Mouse (Mus musculus) v-Abl transformed pro-B cells (cell line): ENCODE data around the gene Zfp653.
"Not testable (repeated sequence)": the region's sequence is repeated elsewhere in the genome, so short reads cannot be mapped to it uniquely, and the experiment has no call there.

ENCODE experiments used
- in situ Hi-C, 2 experiments: fragments of 400-800 bp; cut with MboI; formaldehyde crosslinking; loops; one replicate each; pipeline ENCODE4 v1.15.1; 2025; ENCODE audit not compliant: unreplicated experiment in 2 of 2

The Zfp653 gene

DNA sequence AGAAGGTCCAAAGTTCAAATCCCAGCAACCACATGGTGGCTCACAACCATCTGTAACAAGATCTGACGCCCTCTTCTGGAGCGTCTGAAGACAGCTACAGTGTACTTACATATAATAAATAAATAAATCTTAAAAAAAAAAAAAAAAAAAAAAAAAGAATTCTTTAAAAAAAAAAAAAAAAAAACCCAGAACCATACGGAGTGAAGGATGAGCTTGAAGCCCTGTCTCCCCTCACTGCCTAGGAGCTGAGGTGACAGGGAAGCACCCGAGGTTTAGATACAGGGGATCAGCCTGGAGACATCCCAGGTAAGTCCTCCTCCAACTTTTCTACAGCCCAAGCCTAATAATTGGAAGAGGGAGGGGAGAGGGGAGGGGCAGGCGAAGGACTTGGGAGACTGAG is 4.6 kb upstream of the Zfp653 start:
- in situ Hi-C loops, result not testable (repeated sequence)

- in situ Hi-C loops, result loop anchor here in 1 of 2 experiments (5.0 kb wide), 1 partner anchor 70 kb away; no protein-coding TSS in a partner anchor
Observed at GRCm38 (mm10) chr9:22072276-22072675, 1.1 kb upstream of the Zfp653 start.

GRCm38 (mm10) chr9:22069881-22070553 is 1.2 kb downstream of the Zfp653 start:
- in situ Hi-C loops, result loop anchor here (5.0 to 10.0 kb wide), 4 partner anchors 72 to 335 kb away; partner anchors contain the start of genes Zfp809 (in 2 of the 2) and Pigyl (in 1 of the 2)

- in situ Hi-C loops, result loop anchor here (5.0 to 10.0 kb wide), 3 partner anchors 90 to 338 kb away; partner anchors contain the start of genes Zfp809 (in 2 of the 2) and Pigyl (in 1 of the 2)
Observed at GRCm38 (mm10) chr9:22067195-22067594, 4.0 kb downstream of the Zfp653 start.

GRCm38 (mm10) chr9:22066433-22066832 is 4.7 kb downstream of the Zfp653 start:
- in situ Hi-C loops, result loop anchor here (5.0 to 10.0 kb wide), 3 partner anchors 91 to 338 kb away; partner anchors contain the start of genes Zfp809 (in 2 of the 2) and Pigyl (in 1 of the 2)

DNA sequence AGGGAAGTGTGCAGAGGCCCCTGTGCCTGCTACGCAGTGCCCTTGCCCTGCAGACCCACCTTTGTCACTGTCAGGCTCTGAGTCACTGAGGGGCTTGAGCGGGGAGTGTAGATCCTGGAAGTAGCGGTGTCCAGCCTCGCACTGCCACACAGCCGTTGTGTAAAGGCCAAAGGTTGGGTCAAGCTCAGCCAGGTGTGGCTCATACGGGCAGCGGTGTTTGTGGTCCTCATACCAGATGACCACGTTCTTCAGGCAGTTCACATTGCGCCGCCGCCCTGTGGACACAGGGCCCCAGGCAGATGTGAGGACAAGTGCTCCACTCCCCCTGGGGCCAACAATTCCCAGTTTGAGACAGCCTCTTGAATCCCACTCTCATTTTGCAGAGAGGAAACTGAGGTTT is 5.5 kb downstream of the Zfp653 start:
- in situ Hi-C loops, result loop anchor here (5.0 to 10.0 kb wide), 3 partner anchors 92 to 339 kb away; partner anchors contain the start of genes Zfp809 (in 2 of the 2) and Pigyl (in 1 of the 2)

- in situ Hi-C loops, result loop anchor here (5.0 to 10.0 kb wide), 2 partner anchors 340 to 343 kb away; no protein-coding TSS in a partner anchor
Observed at GRCm38 (mm10) chr9:22064341-22064740, 6.8 kb downstream of the Zfp653 start.

DNA sequence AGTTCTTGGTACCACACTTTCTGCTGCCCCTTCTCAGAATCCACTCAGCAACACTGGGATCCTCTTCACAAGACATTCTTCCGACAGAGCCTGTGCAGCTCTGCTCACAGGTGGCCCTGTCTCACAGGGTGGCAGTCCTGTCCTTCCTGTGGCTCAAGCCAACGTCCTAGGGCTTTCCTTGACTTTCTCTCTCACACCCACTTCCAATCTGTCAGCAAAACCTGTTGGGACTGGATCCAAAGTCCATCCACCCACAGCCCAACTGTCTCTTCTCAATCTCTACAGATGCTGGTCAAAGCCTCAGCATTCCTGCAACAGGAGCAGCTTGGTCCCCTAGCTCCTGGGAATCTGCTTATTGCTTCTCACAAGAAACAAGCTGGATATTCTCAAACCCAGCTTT is 9.8 kb downstream of the Zfp653 start:
- in situ Hi-C loops, result loop anchor here (5.0 to 10.0 kb wide), 2 partner anchors 343 to 346 kb away; no protein-coding TSS in a partner anchor

DNA sequence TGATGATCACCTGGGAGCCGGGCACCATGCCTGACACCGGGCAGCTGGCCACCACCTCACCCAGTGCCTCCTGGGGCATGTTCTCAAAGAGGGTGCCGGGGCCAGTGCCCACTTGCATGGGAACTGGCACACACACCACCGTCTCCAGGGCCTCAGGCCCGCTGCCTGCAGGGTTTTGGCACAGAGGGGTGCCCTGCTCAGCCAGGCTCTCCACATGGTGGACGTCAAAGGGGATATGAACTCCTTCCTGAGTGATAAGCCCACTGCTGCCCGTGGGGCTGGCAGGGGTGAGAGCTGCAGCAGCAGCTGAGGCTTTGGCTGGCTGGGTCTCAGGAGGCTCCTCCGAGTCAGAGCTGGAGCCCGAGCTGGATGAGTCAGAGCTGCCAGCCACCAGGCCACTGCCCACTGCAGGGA is 13.2 kb downstream of the Zfp653 start:
- in situ Hi-C loops, result loop anchor here (5.0 to 10.0 kb wide), 2 partner anchors 81 to 223 kb away; partner anchors contain the start of gene Angptl8 (in 1 of the 2)

- in situ Hi-C loops, result loop anchor here (5.0 to 10.0 kb wide), 2 partner anchors 80 to 222 kb away; partner anchors contain the start of gene Angptl8 (in 1 of the 2)
Observed at GRCm38 (mm10) chr9:22057031-22057517, 14.1 kb downstream of the Zfp653 start.

GRCm38 (mm10) chr9:22056303-22056910 is 14.8 kb downstream of the Zfp653 start:
- in situ Hi-C loops, result loop anchor here (5.0 to 10.0 kb wide), 2 partner anchors 79 to 222 kb away; partner anchors contain the start of gene Angptl8 (in 1 of the 2)

DNA sequence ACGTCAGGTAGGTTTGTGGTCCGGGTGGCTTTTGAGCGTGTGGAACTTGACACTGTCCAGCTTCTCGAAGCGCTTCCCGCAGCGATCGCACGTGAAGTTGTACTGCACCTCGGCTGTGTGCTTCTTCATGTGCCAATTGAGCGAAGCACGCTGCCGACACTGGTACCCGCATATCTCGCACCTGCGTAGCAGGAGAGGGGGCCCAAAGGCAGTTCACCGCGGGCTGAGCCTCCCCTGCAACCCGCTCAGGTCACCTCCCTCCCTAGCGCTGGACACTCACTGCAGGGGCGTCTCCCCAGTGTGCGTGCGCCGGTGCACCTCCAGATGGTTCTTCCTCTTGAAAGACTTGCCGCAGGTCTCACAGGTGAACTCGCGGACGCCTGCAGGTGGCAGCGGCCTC is 15.5 kb downstream of the Zfp653 start:
- in situ Hi-C loops, result loop anchor here (5.0 to 10.0 kb wide), 2 partner anchors 78 to 221 kb away; partner anchors contain the start of gene Angptl8 (in 1 of the 2)

- in situ Hi-C loops, result loop anchor here (5.0 to 10.0 kb wide), 2 partner anchors 77 to 220 kb away; partner anchors contain the start of gene Angptl8 (in 1 of the 2)
Observed at GRCm38 (mm10) chr9:22054411-22055076, 16.6 kb downstream of the Zfp653 start.

- in situ Hi-C loops, result loop anchor here in 1 of 2 experiments (10.0 kb wide), 1 partner anchor 219 kb away; the partner anchor contains the start of gene Angptl8
Observed at GRCm38 (mm10) chr9:22053657-22054056, 17.5 kb downstream of the Zfp653 start.

DNA sequence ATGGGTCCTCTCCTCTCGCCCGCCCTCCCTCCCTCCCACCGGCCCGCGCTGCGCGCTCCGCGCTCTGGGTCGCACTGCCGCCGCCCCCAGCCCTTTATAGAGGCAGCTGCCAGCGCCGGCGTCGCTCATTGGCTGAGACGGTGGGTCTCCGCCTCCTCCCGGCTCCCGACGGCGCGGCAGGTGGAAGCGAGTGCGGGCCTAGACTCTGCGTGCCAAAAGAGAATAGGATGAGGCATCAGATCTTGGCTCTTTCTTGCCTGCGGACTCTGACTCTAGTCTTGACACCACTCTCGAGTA is 19.3 kb downstream of the Zfp653 start, which contains the start of gene Elavl3:
Gene Elavl3, minus strand, starts transcription at position 66 of the 297 bp plus-strand sequence.
- in situ Hi-C loops, result loop anchor here in 1 of 2 experiments (10.0 kb wide), 1 partner anchor 217 kb away; the partner anchor contains the start of gene Angptl8

DNA sequence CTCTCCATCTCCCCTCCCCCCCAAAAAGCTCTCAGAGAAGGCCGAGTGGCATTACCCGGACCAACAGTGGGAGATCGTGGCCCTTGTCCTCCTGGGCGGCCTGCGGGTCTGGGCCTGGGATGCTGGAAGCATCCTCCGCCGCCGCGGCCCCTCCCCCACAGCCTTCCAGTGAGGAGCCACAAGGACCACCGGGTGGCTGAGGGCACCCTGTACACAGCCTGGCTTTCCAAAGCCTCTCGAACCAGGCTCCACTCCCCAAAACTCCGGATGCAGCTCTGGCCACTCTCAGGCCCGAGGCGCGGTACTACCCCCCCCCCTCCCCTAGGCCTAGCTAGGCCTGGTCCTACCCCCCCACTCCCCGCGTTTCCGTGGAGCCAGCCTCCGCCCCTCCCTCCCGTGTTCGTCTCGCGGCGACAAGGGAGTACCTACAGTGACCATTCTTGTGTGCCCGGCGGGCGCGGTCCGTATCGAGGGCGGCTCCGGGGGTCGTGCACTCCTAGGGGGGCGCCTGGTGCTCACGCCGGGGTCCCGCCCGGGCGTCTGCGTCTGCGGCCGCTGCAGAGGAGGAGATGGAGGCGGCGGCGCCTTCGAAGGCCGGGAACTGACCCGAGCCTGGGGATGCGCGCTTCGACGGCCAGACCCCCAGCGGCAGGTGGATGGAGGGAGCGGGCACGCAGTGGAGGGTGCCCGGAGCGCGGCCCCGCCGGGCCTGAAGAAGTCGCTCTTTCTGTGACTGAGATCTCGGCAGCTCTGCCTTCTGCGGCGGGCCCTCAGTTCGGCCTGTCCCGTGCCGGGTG is 19.8 kb downstream of the Zfp653 start:
- in situ Hi-C loops, result loop anchor here in 1 of 2 experiments (10.0 kb wide), 1 partner anchor 217 kb away; the partner anchor contains the start of gene Angptl8

- in situ Hi-C loops, result loop anchor here in 1 of 2 experiments (10.0 kb wide), 1 partner anchor 216 kb away; the partner anchor contains the start of gene Angptl8
Observed at GRCm38 (mm10) chr9:22050351-22050889, 20.8 kb downstream of the Zfp653 start.

GRCm38 (mm10) chr9:22049721-22050270 is 21.4 kb downstream of the Zfp653 start:
- in situ Hi-C loops, result loop anchor here (10.0 kb wide), 1 partner anchor 215 kb away; the partner anchor contains the start of gene Angptl8 (in 2 of the 2)
